Mouse (Mus musculus): Measurements from ENCODE around the gene Aoc3. TPM values are rescaled to one million over a fixed set of nuclear protein-coding genes. Genes with fewer than 3 reads are reported as not detected.
"Not testable (repeated sequence)": the region's sequence is repeated elsewhere in the genome, so short reads cannot be mapped to it uniquely, and the experiment has no call there.

The Aoc3 gene
- polyA plus RNA-seq, 1 experiment from 2014 or later, result 0.20 TPM

DNA sequence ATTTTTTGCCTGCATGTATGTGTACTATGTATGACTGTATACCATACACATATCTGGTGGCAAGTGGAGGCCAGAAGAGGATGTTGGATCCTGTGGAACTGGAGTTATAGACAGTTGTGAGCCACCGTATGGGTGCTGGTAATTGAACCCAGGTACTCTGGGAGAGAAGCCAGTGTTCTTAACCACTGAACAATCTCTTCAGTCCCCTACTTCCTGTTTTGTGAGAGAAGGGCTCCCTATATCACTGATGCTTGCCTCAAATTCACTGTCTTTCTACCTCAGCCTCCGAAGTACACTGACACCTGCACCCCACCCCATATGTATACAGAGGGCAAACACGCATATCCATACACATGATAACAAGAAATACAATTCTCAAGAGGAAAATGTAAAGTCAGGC, 19.3 kb upstream of the Aoc3 start:
- H3K27ac ChIP-seq (replicated peaks), result no peak overlapping the region
- ATAC-seq (ENCODE audit: low FRiP score), result no peak
- H3K27me3 ChIP-seq (replicated peaks), result peaks cover 9% of the 10 kb centered on the region
- no peak overlapping the region for H3K9ac ChIP-seq (replicated peaks)
- H3K4me2 ChIP-seq, result no peak overlapping the region
- H3K9me3 ChIP-seq (replicated peaks), result no peaks in the 10 kb centered on the region
- H3K4me3 ChIP-seq (replicated peaks), result no peak overlapping the region
- H3K36me3 ChIP-seq, result no peaks in the 10 kb centered on the region
- WGBS, result 93% methylated on average over 3 of the region's 3 CpGs
- H3K4me1 ChIP-seq, result peaks cover 2% of the 10 kb centered on the region; the same call in 1 of the 2 replicates

DNA sequence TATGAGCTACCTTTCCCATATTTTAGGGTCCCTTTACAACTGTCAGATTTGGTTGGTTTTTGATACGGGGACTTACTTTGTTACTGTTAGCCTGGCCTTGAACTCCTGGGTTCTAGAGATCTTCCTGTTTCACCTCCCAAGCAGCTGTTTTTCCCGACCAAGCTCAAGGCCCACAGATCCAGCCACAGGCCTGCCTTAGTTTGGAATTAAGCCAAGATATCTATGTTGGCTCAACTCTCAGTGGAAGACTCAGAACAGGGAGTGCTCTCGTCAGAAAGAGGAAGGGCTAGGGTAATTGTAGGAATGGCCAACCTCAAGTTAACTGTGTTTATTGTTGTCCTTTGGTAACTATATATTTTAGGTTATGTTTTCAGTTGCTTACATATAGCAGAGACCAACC, 18.3 kb upstream of the Aoc3 start:
- WGBS, result 73% methylated on average over 3 of the region's 3 CpGs

DNA sequence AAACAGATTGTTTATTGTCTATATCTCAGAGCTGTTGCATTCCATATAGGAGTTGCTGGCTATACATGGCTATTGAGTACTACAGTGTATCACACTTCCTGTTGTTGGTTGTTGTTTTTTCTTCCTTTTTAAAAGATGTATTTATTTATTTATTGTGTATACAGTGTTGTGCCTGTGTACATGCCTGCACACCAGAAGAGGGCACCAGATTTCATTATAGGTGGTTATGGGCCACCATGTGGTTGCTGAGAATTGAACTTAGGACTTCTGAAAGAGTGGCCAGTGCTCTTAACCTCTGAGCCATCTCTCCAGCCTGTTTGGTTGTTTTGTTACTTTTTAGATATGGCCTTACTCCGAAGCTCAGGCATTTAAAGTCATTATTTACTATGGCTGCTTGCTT, 15.8 kb upstream of the Aoc3 start:
- no peak overlapping the region for H3K27ac ChIP-seq (replicated peaks)
- peaks cover 18% of the 10 kb centered on the region for H3K36me3 ChIP-seq
- no peaks in the 10 kb centered on the region for H3K9me3 ChIP-seq (replicated peaks)
- H3K4me3 ChIP-seq (replicated peaks), result no peak overlapping the region
- H3K27me3 ChIP-seq (replicated peaks), result no peaks in the 10 kb centered on the region; the same call in 1 of the 2 replicates
- 100% methylated on average over 1 of the region's 1 CpGs for WGBS
- no peak overlapping the region for H3K9ac ChIP-seq (replicated peaks)
- ATAC-seq (ENCODE audit: low FRiP score), result no peak
- no peak overlapping the region for H3K4me2 ChIP-seq
- peaks cover 24% of the 10 kb centered on the region for H3K4me1 ChIP-seq

More for the DNA sequence above, 18.3 kb upstream of the Aoc3 start:
- Histone ChIP-seq H3K4me1 (peaks cover 9% of the 10 kb centered on the region), H3K4me3 (replicated peaks) (no peak overlapping the region), H3K27ac (replicated peaks) (no peak overlapping the region), H3K36me3 (no peaks in the 10 kb centered on the region), H3K4me2 (no peak overlapping the region), H3K27me3 (replicated peaks) (peaks cover under 1% of the 10 kb centered on the region), H3K9ac (replicated peaks) (no peak overlapping the region), H3K9me3 (replicated peaks) (no peaks in the 10 kb centered on the region)
- no peak for ATAC-seq (ENCODE audit: low FRiP score)

DNA sequence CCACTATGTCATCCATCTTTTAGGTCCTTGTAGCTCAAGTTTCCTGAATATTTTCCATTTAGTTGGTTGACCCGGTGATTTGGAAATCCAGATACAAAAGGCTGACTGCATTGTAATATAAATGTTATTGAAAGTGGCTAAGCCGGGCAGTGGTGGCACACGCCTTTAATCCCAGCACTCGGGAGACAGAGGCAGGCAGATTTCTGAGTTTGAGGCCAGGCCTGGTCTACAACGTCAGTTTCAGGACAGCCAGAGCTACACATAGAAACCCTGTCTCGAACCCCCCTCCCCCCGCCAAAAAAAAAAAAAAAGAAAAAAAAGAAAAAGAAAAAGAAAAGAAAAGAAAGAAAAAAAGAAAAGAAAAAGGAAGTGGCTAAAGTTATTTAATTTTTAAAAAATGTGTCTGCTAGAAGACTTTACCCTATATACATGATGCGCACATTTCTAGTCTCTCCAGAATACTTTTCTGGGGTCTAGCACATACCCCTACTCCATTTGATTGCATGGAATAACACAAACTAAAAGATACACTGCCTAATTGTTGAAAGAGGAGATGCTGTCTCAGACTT, 15.2 kb upstream of the Aoc3 start:
- Histone ChIP-seq H3K9ac (replicated peaks) (peak overlapping the region; percentile 87), H3K27me3 (replicated peaks) (no peaks in the 10 kb centered on the region; the same call in 1 of the 2 replicates), H3K36me3 (peaks cover 24% of the 10 kb centered on the region), H3K4me2 (peak overlapping the region; percentile 96), H3K9me3 (replicated peaks) (no peaks in the 10 kb centered on the region), H3K4me1 (peaks cover 24% of the 10 kb centered on the region), H3K27ac (replicated peaks) (peak overlapping the region; percentile 85), H3K4me3 (replicated peaks) (peak overlapping the region; percentile 74)
- ATAC-seq (ENCODE audit: low FRiP score), result no peak
- 88% methylated on average over 8 of the region's 8 CpGs for WGBS

DNA sequence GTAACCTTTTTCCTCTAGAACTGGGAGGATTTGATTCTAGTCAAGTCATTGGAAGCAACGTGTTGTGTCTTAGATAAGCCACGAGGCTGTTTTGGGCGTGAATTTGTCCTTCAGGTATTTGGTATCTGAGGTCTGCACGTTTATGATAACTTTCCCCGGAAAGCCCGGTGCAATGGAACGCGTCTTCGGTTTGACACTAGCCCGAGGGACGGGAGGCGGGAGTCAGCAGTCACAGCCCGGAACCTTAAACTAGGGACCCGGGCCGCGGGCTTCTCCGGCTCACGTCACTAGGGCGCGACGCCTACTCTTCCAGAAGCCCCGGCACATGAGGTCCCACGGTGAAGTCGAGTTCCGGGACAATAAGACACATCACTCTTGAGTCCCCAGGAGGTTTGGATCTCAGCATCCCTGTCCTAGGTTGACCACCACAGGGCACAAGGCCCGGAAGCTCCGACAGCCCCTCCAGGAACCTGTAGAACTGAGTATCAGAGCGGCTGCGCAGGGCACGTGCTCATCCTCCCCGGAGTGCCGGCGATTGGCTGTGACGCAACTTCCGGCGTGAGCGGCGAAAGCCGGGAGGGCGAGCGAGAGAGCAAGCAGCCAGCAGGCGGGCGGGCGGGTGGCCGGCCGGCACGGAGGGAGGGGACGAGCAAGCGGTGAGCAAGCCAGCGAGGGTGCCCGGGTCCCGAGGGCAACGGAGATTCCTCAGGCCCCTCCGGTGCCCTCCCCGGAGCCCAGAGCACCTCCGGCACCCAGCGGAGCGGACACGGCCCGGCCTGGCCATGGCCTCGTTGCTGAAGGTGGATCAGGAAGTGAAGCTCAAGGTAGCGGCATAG, 14.5 kb upstream of the Aoc3 start, which contains the start of gene Psme3:
Gene Psme3 (plus strand): TSS at position 549 of the 836 bp plus-strand sequence.
- Histone ChIP-seq H3K9me3 (replicated peaks) (no peaks in the 10 kb centered on the region), H3K4me1 (peaks cover 24% of the 10 kb centered on the region), H3K9ac (replicated peaks) (peak within 1 kb of the TSS; percentile 87), H3K27me3 (replicated peaks) (no peaks in the 10 kb centered on the region; the same call in 1 of the 2 replicates), H3K27ac (replicated peaks) (peak within 1 kb of the TSS; percentile 85), H3K36me3 (peaks cover 31% of the 10 kb centered on the region), H3K4me2 (peak within 1 kb of the TSS; percentile 96), H3K4me3 (replicated peaks) (peak within 1 kb of the TSS; percentile 74)
- WGBS, result under 1% methylated on average over 55 of the region's 62 CpGs
- ATAC-seq (ENCODE audit: low FRiP score), result peak; percentile 94

DNA sequence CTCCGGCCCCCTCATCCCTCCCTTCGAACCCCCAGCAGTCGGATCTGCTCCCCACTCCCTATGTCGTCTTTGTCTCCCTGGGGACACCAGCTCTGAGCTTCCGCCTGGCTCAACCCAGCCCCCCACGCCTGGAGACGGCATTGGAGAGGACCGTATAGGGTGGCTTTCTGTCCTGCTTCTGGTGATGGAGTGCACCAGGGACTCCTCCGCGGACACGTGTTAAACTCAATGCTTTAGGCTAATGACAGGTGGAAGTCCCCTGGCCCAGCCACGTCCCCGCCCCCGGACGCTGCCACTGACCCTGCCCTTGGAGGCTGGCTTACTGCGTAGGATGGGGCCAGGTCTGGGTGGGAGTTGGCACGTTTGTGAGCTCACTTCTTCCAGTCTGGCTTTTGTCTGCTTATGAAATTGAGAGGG, 13.9 kb upstream of the Aoc3 start:
- Histone ChIP-seq H3K9me3 (replicated peaks) (no peaks in the 10 kb centered on the region), H3K4me3 (replicated peaks) (peak overlapping the region; percentile 74), H3K27ac (replicated peaks) (peak overlapping the region; percentile 85), H3K9ac (replicated peaks) (peak overlapping the region; percentile 87), H3K27me3 (replicated peaks) (no peaks in the 10 kb centered on the region; the same call in 1 of the 2 replicates), H3K36me3 (peaks cover 37% of the 10 kb centered on the region), H3K4me2 (peak overlapping the region; percentile 96), H3K4me1 (peaks cover 24% of the 10 kb centered on the region)
- ATAC-seq (ENCODE audit: low FRiP score), result peak; percentile 51
- under 1% methylated on average over 17 of the region's 17 CpGs for WGBS

DNA sequence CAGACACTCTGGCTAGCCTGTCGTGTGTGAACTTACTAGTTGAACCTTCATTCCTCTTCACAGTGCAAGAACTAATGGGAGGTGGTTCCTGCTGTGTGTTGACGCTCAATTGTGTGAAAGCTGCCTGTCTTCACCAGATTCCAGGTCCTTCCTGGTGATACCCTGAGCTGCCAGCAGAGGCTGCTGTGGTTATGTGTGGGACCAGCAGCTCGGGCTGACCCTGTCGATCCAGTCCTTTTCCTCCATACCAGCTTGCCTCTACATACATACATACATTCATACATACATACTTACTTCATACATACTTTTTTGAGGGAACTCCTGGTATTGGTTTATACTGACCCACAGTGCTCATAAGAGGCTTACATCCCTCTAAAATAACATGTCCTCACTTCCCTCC, 6.8 kb upstream of the Aoc3 start:
- no peak overlapping the region for H3K27ac ChIP-seq (replicated peaks)
- H3K4me1 ChIP-seq, result 0 out of 2 replicates have a peak, but pooled peaks cover under 1% of the 10 kb centered on the region
- H3K27me3 ChIP-seq (replicated peaks), result no peaks in the 10 kb centered on the region
- ATAC-seq (ENCODE audit: low FRiP score), result peak; percentile 53; the same call in 1 of the 2 replicates
- no peaks in the 10 kb centered on the region for H3K9me3 ChIP-seq (replicated peaks)
- H3K9ac ChIP-seq (replicated peaks), result no peak overlapping the region
- WGBS, result 11% methylated on average over 4 of the region's 4 CpGs
- H3K4me3 ChIP-seq (replicated peaks), result no peak overlapping the region
- H3K36me3 ChIP-seq, result peaks cover 67% of the 10 kb centered on the region
- H3K4me2 ChIP-seq, result no peak overlapping the region

DNA sequence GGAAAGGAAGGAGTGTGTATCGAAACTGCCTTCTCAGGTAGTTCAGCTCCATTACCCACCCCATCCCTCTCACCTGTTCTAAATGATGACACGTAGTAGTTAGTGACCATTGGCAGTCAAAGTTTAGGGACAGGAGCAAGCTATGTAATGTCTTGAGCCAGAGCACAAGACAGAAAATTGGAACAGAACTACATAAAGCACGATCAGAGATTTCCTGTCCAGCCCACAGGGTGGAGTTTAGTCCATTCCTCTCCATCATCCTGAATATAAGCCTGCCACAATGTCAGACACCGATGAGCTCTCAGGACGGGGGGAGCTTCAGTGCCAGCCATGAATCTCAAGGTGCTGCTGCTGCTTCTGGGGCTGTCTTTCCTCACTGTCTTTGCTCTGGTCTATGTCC, 5.6 kb upstream of the Aoc3 start, which contains the start of gene Aoc2:
Gene Aoc2 (plus strand): TSS at position 301 of the 400 bp plus-strand sequence.
- H3K27me3 ChIP-seq (replicated peaks), result no peaks in the 10 kb centered on the region
- 0 out of 2 replicates have a peak, but pooled peaks cover 7% of the 10 kb centered on the region for H3K4me1 ChIP-seq
- no peak for ATAC-seq (ENCODE audit: low FRiP score)
- H3K9ac ChIP-seq (replicated peaks), result no peak within 1 kb of the TSS
- H3K4me3 ChIP-seq (replicated peaks), result no peak within 1 kb of the TSS
- H3K27ac ChIP-seq (replicated peaks), result no peak within 1 kb of the TSS
- WGBS, result 94% methylated on average over 5 of the region's 5 CpGs
- H3K9me3 ChIP-seq (replicated peaks), result no peaks in the 10 kb centered on the region
- H3K4me2 ChIP-seq, result no peak within 1 kb of the TSS
- peaks cover 56% of the 10 kb centered on the region for H3K36me3 ChIP-seq

DNA sequence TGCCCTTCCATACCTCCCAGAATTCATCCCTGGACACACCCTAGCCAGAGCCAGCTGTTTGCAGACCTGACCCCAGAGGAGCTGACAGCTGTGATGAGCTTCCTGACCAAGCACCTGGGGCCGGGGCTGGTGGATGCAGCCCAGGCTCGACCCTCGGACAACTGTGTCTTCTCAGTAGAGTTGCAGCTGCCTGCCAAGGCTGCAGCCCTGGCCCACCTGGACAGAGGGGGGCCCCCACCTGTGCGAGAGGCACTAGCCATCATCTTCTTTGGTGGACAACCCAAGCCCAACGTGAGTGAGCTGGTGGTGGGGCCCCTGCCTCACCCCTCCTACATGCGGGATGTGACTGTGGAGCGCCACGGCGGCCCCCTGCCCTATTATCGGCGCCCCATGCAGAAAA, 5.2 kb upstream of the Aoc3 start:
- not testable (repeated sequence) for H3K4me2 ChIP-seq; H3K9ac ChIP-seq (replicated peaks); ATAC-seq (ENCODE audit: low FRiP score); H3K27me3 ChIP-seq (replicated peaks); H3K9me3 ChIP-seq (replicated peaks); H3K27ac ChIP-seq (replicated peaks); H3K4me1 ChIP-seq; H3K4me3 ChIP-seq (replicated peaks)
- WGBS, result 93% methylated on average over 11 of the region's 11 CpGs
- peaks cover 52% of the 10 kb centered on the region for H3K36me3 ChIP-seq

DNA sequence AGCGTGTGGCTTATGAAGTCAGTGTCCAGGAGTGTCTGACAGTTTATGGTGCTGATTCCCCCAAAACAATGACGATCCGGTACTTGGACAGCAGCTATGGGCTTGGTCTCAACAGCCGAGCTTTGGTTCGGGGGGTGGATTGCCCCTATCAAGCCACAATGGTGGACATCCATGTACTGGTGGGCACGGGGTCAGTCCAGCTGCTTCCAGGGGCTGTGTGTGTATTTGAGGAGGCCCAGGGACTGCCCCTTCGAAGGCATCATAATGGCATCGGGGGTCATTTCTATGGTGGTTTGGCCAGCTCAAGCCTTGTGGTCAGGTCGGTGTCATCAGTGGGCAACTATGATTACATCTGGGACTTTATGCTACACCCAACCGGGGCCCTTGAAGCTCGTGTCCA, 4.3 kb upstream of the Aoc3 start:
- ATAC-seq (ENCODE audit: low FRiP score), result no peak
- Histone ChIP-seq H3K27ac (replicated peaks) (no peak overlapping the region), H3K9ac (replicated peaks) (no peak overlapping the region), H3K36me3 (peaks cover 42% of the 10 kb centered on the region), H3K9me3 (replicated peaks) (no peaks in the 10 kb centered on the region), H3K27me3 (replicated peaks) (no peaks in the 10 kb centered on the region), H3K4me3 (replicated peaks) (no peak overlapping the region), H3K4me2 (no peak overlapping the region), H3K4me1 (0 out of 2 replicates have a peak, but pooled peaks cover 7% of the 10 kb centered on the region)
- WGBS, result 86% methylated on average over 11 of the region's 11 CpGs

DNA sequence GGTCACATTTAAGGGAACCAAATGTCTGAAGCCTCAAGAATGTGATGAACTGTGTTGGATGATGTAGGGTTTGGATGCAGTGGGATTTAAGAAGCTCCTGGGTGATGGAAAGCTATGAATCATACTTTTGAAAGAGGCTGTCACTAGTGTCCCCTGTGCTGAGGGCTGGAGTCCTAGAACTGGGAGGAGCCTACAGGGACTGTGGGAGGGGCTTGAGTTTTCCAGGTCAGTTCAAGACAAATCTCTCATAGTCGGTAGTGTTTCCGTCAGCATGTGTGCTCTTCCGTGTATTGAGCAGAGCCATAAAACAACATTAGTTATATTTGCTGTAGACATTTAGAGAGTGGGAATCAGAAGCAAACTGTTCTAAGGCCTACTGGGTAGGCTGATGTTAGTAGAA, 3.1 kb upstream of the Aoc3 start:
- H3K4me1 ChIP-seq, result 0 out of 2 replicates have a peak, but pooled peaks cover 7% of the 10 kb centered on the region
- ATAC-seq (ENCODE audit: low FRiP score), result no peak
- H3K27ac ChIP-seq (replicated peaks), result no peak overlapping the region
- H3K9ac ChIP-seq (replicated peaks), result no peak overlapping the region
- H3K36me3 ChIP-seq, result peaks cover 31% of the 10 kb centered on the region
- H3K9me3 ChIP-seq (replicated peaks), result no peaks in the 10 kb centered on the region
- no peak overlapping the region for H3K4me2 ChIP-seq
- H3K4me3 ChIP-seq (replicated peaks), result no peak overlapping the region
- 49% methylated on average over 3 of the region's 3 CpGs for WGBS
- no peaks in the 10 kb centered on the region for H3K27me3 ChIP-seq (replicated peaks)

All from neural tube, embryonic 15.5 days (tissue).